In genomic region chr19:15829158-15829557, GRCm38 (mm10) we compare ENCODE assay signal across 13 mouse cellular contexts.
DNase-seq lines count a peak whose midpoint lies in the region; ATAC-seq and TF ChIP-seq lines count a peak whose summit lies in the region.
"Had no signal": no experiment of that assay in that cellular context is flagged by ENCODE, and none has a peak within 500 bp of the region (broad histone marks: within the 10 kb centered on the region; RNA-seq: fewer than 3 reads in every experiment).

No protein-coding gene starts in this region.

- H3K4me3 ChIP-seq in embryonic facial prominence, embryonic 14.5 days (ENCODE audit: low read depth, low read length) = no peak overlapping the region
- no peak overlapping the region for H3K4me3 ChIP-seq in embryonic facial prominence, embryonic 10.5 days
- no peak overlapping the region for H3K4me3 ChIP-seq in lung, postnatal 0 days (ENCODE audit: low read depth, low read length)
- H3K4me3 ChIP-seq: heart, embryonic 13.5 days; megakaryocyte, embryonic 14.5 days had no signal

- peak; percentile 83 for TF ChIP-seq EP300 in lung, postnatal 0 days (IDR thresholded peaks at IDR 0.05)

- no peaks in the 10 kb centered on the region for H3K36me3 ChIP-seq in embryonic facial prominence, embryonic 14.5 days (ENCODE audit: control insufficient read depth, insufficient read depth, low read length)
- H3K36me3 ChIP-seq in embryonic facial prominence, embryonic 10.5 days (replicated peaks) = no peaks in the 10 kb centered on the region
- no peaks in the 10 kb centered on the region for H3K36me3 ChIP-seq in lung, postnatal 0 days (ENCODE audit: insufficient read depth, low read length)
- no peaks in the 10 kb centered on the region for H3K36me3 ChIP-seq in splenic B cell, adult 2 months (ENCODE audit: control insufficient read depth, insufficient read depth, low read length, poor library complexity, severe bottlenecking)
- H3K36me3 ChIP-seq: heart, embryonic 13.5 days had no signal

- DNase-seq in embryonic facial prominence, embryonic 14.5 days (ENCODE audit: low spot score) = peak; percentile 41
- no peak for DNase-seq in embryonic facial prominence, embryonic 10.5 days (ENCODE audit: low spot score)
- peak; percentile 16 to 24 for DNase-seq in monocyte, adult 2 months (ENCODE audit: low read depth in 1 of 2, low spot score in 2 of 2)
- peak; percentile 74 for DNase-seq in lung, postnatal 0 days (ENCODE audit: low spot score)
- peak; percentile 83 for DNase-seq in splenic B cell, adult 2 months (ENCODE audit: low read depth, low spot score)
- no peak for DNase-seq in adrenal gland, postnatal 4 days (ENCODE audit: low spot score in 2 of 2)
- DNase-seq: cerebellum, adult 9-10 months; retina, postnatal 1 day had no signal

- H3K4me2 ChIP-seq in embryonic facial prominence, embryonic 14.5 days (ENCODE audit: low read depth, low read length) = no peak overlapping the region
- no peak overlapping the region for H3K4me2 ChIP-seq in lung, postnatal 0 days (replicated peaks; ENCODE audit: low read depth, low read length)
- H3K4me2 ChIP-seq: heart, embryonic 13.5 days had no signal

- TF ChIP-seq CTCF in lung, postnatal 0 days (IDR thresholded peaks at IDR 0.05) = no peak

- H3K4me1 ChIP-seq in embryonic facial prominence, embryonic 14.5 days (ENCODE audit: control insufficient read depth, insufficient read depth, low read length) = 0 out of 2 replicates have a peak, but pooled peaks cover 3% of the 10 kb centered on the region
- H3K4me1 ChIP-seq in embryonic facial prominence, embryonic 10.5 days = no peaks in the 10 kb centered on the region
- no peaks in the 10 kb centered on the region; the same call in 1 of the 2 replicates for H3K4me1 ChIP-seq in lung, postnatal 0 days (ENCODE audit: insufficient read depth, low read depth, low read length)
- H3K4me1 ChIP-seq: heart, embryonic 13.5 days had no signal

- ATAC-seq in embryonic facial prominence, embryonic 14.5 days (ENCODE audit: low read depth) = no peak
- ATAC-seq in monocyte, adult 5-6 weeks (replicated peaks; ENCODE audit: insufficient number of reproducible peaks, low FRiP score, low TSS enrichment, poor library complexity, severe bottlenecking) = no peak
- ATAC-seq in lung, postnatal 0 days = peak; percentile 82
- ATAC-seq in frontal cortex, adult (ENCODE audit: low TSS enrichment) = no peak
- ATAC-seq: hindbrain, postnatal 0 days had no signal

- WGBS in embryonic facial prominence, embryonic 14.5 days = 58% methylated on average over 5 of the region's 5 CpGs
- 84% methylated on average over 5 of the region's 5 CpGs for WGBS in embryonic facial prominence, embryonic 10.5 days
- 38% methylated on average over 5 of the region's 5 CpGs for WGBS in lung, postnatal 0 days

- H3K27ac ChIP-seq in embryonic facial prominence, embryonic 14.5 days (replicated peaks; ENCODE audit: low read depth, low read length) = no peak overlapping the region
- H3K27ac ChIP-seq in embryonic facial prominence, embryonic 10.5 days (replicated peaks) = no peak overlapping the region
- no peak overlapping the region for H3K27ac ChIP-seq in lung, postnatal 0 days (ENCODE audit: low read length)
- H3K27ac ChIP-seq: heart, embryonic 13.5 days; hindbrain, postnatal 0 days had no signal

- no peaks in the 10 kb centered on the region for H3K9me3 ChIP-seq in embryonic facial prominence, embryonic 14.5 days (ENCODE audit: control insufficient read depth, low read length)
- no peaks in the 10 kb centered on the region for H3K9me3 ChIP-seq in embryonic facial prominence, embryonic 10.5 days
- H3K9me3 ChIP-seq in lung, postnatal 0 days (ENCODE audit: low read length) = no peaks in the 10 kb centered on the region
- H3K9me3 ChIP-seq: heart, embryonic 13.5 days; megakaryocyte, embryonic 14.5 days had no signal

- H3K27me3 ChIP-seq in embryonic facial prominence, embryonic 14.5 days (replicated peaks; ENCODE audit: control insufficient read depth, insufficient read depth, low read length) = no peaks in the 10 kb centered on the region
- H3K27me3 ChIP-seq in embryonic facial prominence, embryonic 10.5 days (replicated peaks; ENCODE audit: low read depth, poor library complexity, severe bottlenecking) = no peaks in the 10 kb centered on the region; the same call in 1 of the 2 replicates
- H3K27me3 ChIP-seq in lung, postnatal 0 days (replicated peaks; ENCODE audit: insufficient read depth, low read length) = no peaks in the 10 kb centered on the region
- no peaks in the 10 kb centered on the region for H3K27me3 ChIP-seq in splenic B cell, adult 2 months (ENCODE audit: control insufficient read depth, insufficient read depth, low read length, poor library complexity, severe bottlenecking)
- H3K27me3 ChIP-seq: heart, embryonic 13.5 days had no signal

- no peak overlapping the region for H3K9ac ChIP-seq in embryonic facial prominence, embryonic 14.5 days (ENCODE audit: low read depth, low read length)
- no peak overlapping the region for H3K9ac ChIP-seq in lung, postnatal 0 days (replicated peaks; ENCODE audit: low read depth)
- H3K9ac ChIP-seq: heart, embryonic 13.5 days had no signal

Comparison
In these comparisons a context has a peak if more than half of its experiments do, and no peak if none do; other contexts are left out.
1. DNase-seq: peak in embryonic facial prominence, embryonic 14.5 days (single experiment), monocyte, adult 2 months (2 of 2), lung, postnatal 0 days (single experiment) and splenic B cell, adult 2 months (single experiment); none in embryonic facial prominence, embryonic 10.5 days (single experiment) and adrenal gland, postnatal 4 days (0 of 2).